Mouse (Mus musculus): ENCODE measurements around the gene Syne1.
"Not testable (repeated sequence)": the region's sequence is repeated elsewhere in the genome, so short reads cannot be mapped to it uniquely, and the experiment has no call there.

Gene Syne1

GRCm38 (mm10) chr10:5520695-5521094, 30.6 kb downstream of the Syne1 start:
- DNase-seq (ENCODE audit: low spot score in 2 of 2): no peak

GRCm38 (mm10) chr10:5515330-5515729, 36.0 kb downstream of the Syne1 start:
- no peak for DNase-seq (ENCODE audit: low spot score in 2 of 2)

- DNase-seq (ENCODE audit: low spot score in 2 of 2): no peak
Measured at GRCm38 (mm10) chr10:5514134-5514533, 37.1 kb downstream of the Syne1 start.

- peak in 1 of 2 experiments; percentile 29 for DNase-seq (ENCODE audit: low spot score in 2 of 2)
Measured at GRCm38 (mm10) chr10:5512285-5512684, 39.0 kb downstream of the Syne1 start.

GRCm38 (mm10) chr10:5511403-5511802, 39.9 kb downstream of the Syne1 start:
- DNase-seq (ENCODE audit: low spot score in 2 of 2): no peak

GRCm38 (mm10) chr10:5507478-5507877, 43.8 kb downstream of the Syne1 start:
- DNase-seq (ENCODE audit: low spot score in 2 of 2): no peak

GRCm38 (mm10) chr10:5504761-5505160, 46.5 kb downstream of the Syne1 start:
- DNase-seq (ENCODE audit: low spot score in 2 of 2): no peak

GRCm38 (mm10) chr10:5503909-5504308, 47.4 kb downstream of the Syne1 start:
- DNase-seq (ENCODE audit: low spot score in 2 of 2): no peak

- not testable (repeated sequence) for DNase-seq (ENCODE audit: low spot score in 2 of 2)
Measured at GRCm38 (mm10) chr10:5499684-5500369, 51.5 kb downstream of the Syne1 start.

- DNase-seq (ENCODE audit: low spot score in 2 of 2): no peak
Measured at GRCm38 (mm10) chr10:5497859-5498258, 53.4 kb downstream of the Syne1 start.

- no peak for DNase-seq (ENCODE audit: low spot score in 2 of 2)
Measured at GRCm38 (mm10) chr10:5491050-5491449, 60.2 kb downstream of the Syne1 start.

- DNase-seq (ENCODE audit: low spot score in 2 of 2): peak in 1 of 2 experiments; percentile 56
Measured at GRCm38 (mm10) chr10:5490029-5490428, 61.3 kb downstream of the Syne1 start.

GRCm38 (mm10) chr10:5488097-5488496, 63.2 kb downstream of the Syne1 start:
- DNase-seq (ENCODE audit: low spot score in 2 of 2): no peak

GRCm38 (mm10) chr10:5480552-5481550, 70.4 kb downstream of the Syne1 start:
- DNase-seq (ENCODE audit: low spot score in 2 of 2): peak in 1 of 2 experiments; percentile 15

GRCm38 (mm10) chr10:5480097-5480496, 71.2 kb downstream of the Syne1 start:
- DNase-seq (ENCODE audit: low spot score in 2 of 2): peak; percentile 9 to 47

GRCm38 (mm10) chr10:5468638-5469037, 82.6 kb downstream of the Syne1 start:
- no peak for DNase-seq (ENCODE audit: low spot score in 2 of 2)

GRCm38 (mm10) chr10:5453830-5454229, 97.5 kb downstream of the Syne1 start:
- no peak for DNase-seq (ENCODE audit: low spot score in 2 of 2)

GRCm38 (mm10) chr10:5449944-5450343, 101.3 kb downstream of the Syne1 start:
- no peak for DNase-seq (ENCODE audit: low spot score in 2 of 2)

- no peak for DNase-seq (ENCODE audit: low spot score in 2 of 2)
Measured at GRCm38 (mm10) chr10:5447950-5448716, 103.1 kb downstream of the Syne1 start.

GRCm38 (mm10) chr10:5445313-5445712, 106.0 kb downstream of the Syne1 start:
- no peak for DNase-seq (ENCODE audit: low spot score in 2 of 2)

- DNase-seq (ENCODE audit: low spot score in 2 of 2): no peak
Measured at GRCm38 (mm10) chr10:5443020-5443419, 108.3 kb downstream of the Syne1 start.

GRCm38 (mm10) chr10:5439802-5440350, 111.4 kb downstream of the Syne1 start:
- no peak for DNase-seq (ENCODE audit: low spot score in 2 of 2)

Data from spleen, postnatal 10 days (tissue).